Mouse (Mus musculus) kidney, postnatal 0 days (tissue): ENCODE measurements at regions not wholly inside any gene's neighbourhood (a gene's known extent, or its start where the extent isn't known, plus 50 kb on each side); places are given as distances from the start of the nearest gene placed in this dataset.

Experiments
- ATAC-seq: fragments of 200-750 bp; cut with Nextera tagmentation; replicated peaks from 2 replicates; pipeline ENCODE4 v1.8.0; 2017; ENCODE audit warnings: low read depth, moderate number of reproducible peaks, moderate TSS enrichment, moderate library complexity; ENCODE audit not compliant: low FRiP score
- DNase-seq: peaks from one replicate; pipeline ENCODE4 v3.0.0-alpha.2; 2016; ENCODE audit warnings: low spot score
- H3K27ac ChIP-seq: fragments of 300-500 bp; sonication (generic); 2 replicates; pipeline ENCODE4 v1.5.1; 2014; ENCODE audit warnings: mild to moderate bottlenecking
- H3K27me3 ChIP-seq: fragments of 300-500 bp; sonication (generic); 2 replicates; pipeline ENCODE4 v1.6.1; 2014; ENCODE audit warnings: low read length, mixed read lengths; ENCODE audit not compliant: insufficient read depth
- H3K36me3 ChIP-seq: fragments of 300-500 bp; sonication (generic); 2 replicates; pipeline ENCODE4 v1.6.1; 2014; ENCODE audit warnings: low read length, mixed read lengths; ENCODE audit not compliant: insufficient read depth
- H3K4me1 ChIP-seq: fragments of 300-500 bp; sonication (generic); replicated peaks from 2 replicates; pipeline ENCODE4 v1.6.1; 2014; ENCODE audit warnings: antibody characterized with exemption, low read length, mixed read lengths; ENCODE audit not compliant: insufficient read depth
- H3K4me2 ChIP-seq: fragments of 300-500 bp; sonication (generic); 2 replicates; pipeline ENCODE4 v1.6.1; 2014; ENCODE audit warnings: mild to moderate bottlenecking, low read length, moderate library complexity, mixed read lengths
- H3K4me3 ChIP-seq: fragments of 300-500 bp; sonication (generic); replicated peaks from 2 replicates; pipeline ENCODE4 v1.5.1; 2014; ENCODE audit warnings: low read depth, low read length
- H3K9ac ChIP-seq: fragments of 300-500 bp; sonication (generic); 2 replicates; pipeline ENCODE4 v1.6.1; 2014; ENCODE audit warnings: low read depth, low read length
- H3K9me3 ChIP-seq: fragments of 300-500 bp; sonication (generic); replicated peaks from 2 replicates; pipeline ENCODE4 v1.6.1; 2016; ENCODE audit warnings: low read length, inconsistent platforms, mixed read lengths
- CTCF ChIP-seq: IDR thresholded peaks from 2 replicates; pipeline ENCODE4 v1.5.1; 2016; ENCODE audit warnings: antibody characterized with exemption, low read depth, mild to moderate bottlenecking, moderate library complexity
- WGBS: fragments of 180-500 bp; shearing (Covaris S2); extraction: QIAGEN DNeasy Blood & Tissue Kit; methylation state at CpG from one replicate; pipeline ENCODE4 v1.1.7; 2014; 5-methylcytosine and 5-hydroxymethylcytosine counted together

- no peak for DNase-seq
- Histone ChIP-seq H3K27ac (no peak overlapping the region), H3K4me3 (no peak overlapping the region), H3K36me3 (no peaks in the 10 kb centered on the region), H3K4me2 (no peak overlapping the region), H3K9me3 (no peaks in the 10 kb centered on the region), H3K4me1 (no peaks in the 10 kb centered on the region), H3K27me3 (no peaks in the 10 kb centered on the region), H3K9ac (no peak overlapping the region)
- no peak for ATAC-seq
- WGBS = 58% methylated on average over 2 of the region's 2 CpGs
- no peak for TF ChIP-seq CTCF
Observed at GRCm38 (mm10) chr15:9898211-9898610, 149.5 kb upstream of the Spef2 start.

GRCm38 (mm10) chr15:9893146-9893545, 144.5 kb upstream of the Spef2 start:
- no peak for TF ChIP-seq CTCF

GRCm38 (mm10) chr15:9892208-9892607, 143.5 kb upstream of the Spef2 start:
- Histone ChIP-seq H3K36me3 (no peaks in the 10 kb centered on the region), H3K4me3 (no peak overlapping the region), H3K4me1 (no peaks in the 10 kb centered on the region), H3K4me2 (no peak overlapping the region), H3K9me3 (no peaks in the 10 kb centered on the region), H3K9ac (no peak overlapping the region), H3K27ac (no peak overlapping the region), H3K27me3 (no peaks in the 10 kb centered on the region)
- 52% methylated on average over 4 of the region's 4 CpGs for WGBS
- peak; percentile 28 for DNase-seq
- no peak for TF ChIP-seq CTCF
- no peak; the same call in 1 of the 2 replicates for ATAC-seq

More at GRCm38 (mm10) chr15:9893146-9893545, 144.5 kb upstream of the Spef2 start:
- Histone ChIP-seq H3K9me3 (no peaks in the 10 kb centered on the region), H3K4me3 (no peak overlapping the region), H3K27me3 (no peaks in the 10 kb centered on the region), H3K9ac (no peak overlapping the region), H3K27ac (no peak overlapping the region), H3K4me1 (no peaks in the 10 kb centered on the region), H3K36me3 (no peaks in the 10 kb centered on the region), H3K4me2 (no peak overlapping the region)
- no peak for ATAC-seq
- DNase-seq = no peak
- WGBS = 75% methylated on average over 3 of the region's 3 CpGs

GRCm38 (mm10) chr15:9891446-9891845, 142.8 kb upstream of the Spef2 start:
- Histone ChIP-seq H3K9ac (no peak overlapping the region), H3K36me3 (no peaks in the 10 kb centered on the region), H3K27me3 (no peaks in the 10 kb centered on the region), H3K9me3 (no peaks in the 10 kb centered on the region), H3K4me1 (no peaks in the 10 kb centered on the region), H3K4me3 (no peak overlapping the region), H3K27ac (no peak overlapping the region), H3K4me2 (no peak overlapping the region)
- WGBS = 40% methylated on average over 5 of the region's 5 CpGs
- ATAC-seq (no peak), DNase-seq (peak; percentile 37)
- TF ChIP-seq CTCF = no peak

- no peak overlapping the region for H3K4me2 ChIP-seq
- no peaks in the 10 kb centered on the region for H3K9me3 ChIP-seq
- no peak overlapping the region for H3K4me3 ChIP-seq
- ATAC-seq = no peak
- no peaks in the 10 kb centered on the region for H3K36me3 ChIP-seq
- no peak for TF ChIP-seq CTCF
- H3K4me1 ChIP-seq = no peaks in the 10 kb centered on the region
- H3K27me3 ChIP-seq = no peaks in the 10 kb centered on the region
- no peak overlapping the region for H3K27ac ChIP-seq
- no peak overlapping the region for H3K9ac ChIP-seq
- no peak for DNase-seq
Observed at GRCm38 (mm10) chr15:9875776-9876175, 127.1 kb upstream of the Spef2 start.

- no peak for ATAC-seq
- TF ChIP-seq CTCF = no peak
- no peaks in the 10 kb centered on the region for H3K27me3 ChIP-seq
- no peak overlapping the region for H3K27ac ChIP-seq
- no peak overlapping the region for H3K4me3 ChIP-seq
- no peak overlapping the region for H3K9ac ChIP-seq
- H3K9me3 ChIP-seq = no peaks in the 10 kb centered on the region
- H3K36me3 ChIP-seq = no peaks in the 10 kb centered on the region
- DNase-seq = no peak
- H3K4me2 ChIP-seq = no peak overlapping the region
- H3K4me1 ChIP-seq = no peaks in the 10 kb centered on the region
- WGBS = 64% methylated on average over 3 of the region's 3 CpGs
Observed at GRCm38 (mm10) chr15:9870126-9870525, 121.5 kb upstream of the Spef2 start.

- no peak overlapping the region for H3K9ac ChIP-seq
- H3K4me3 ChIP-seq = no peak overlapping the region
- no peaks in the 10 kb centered on the region for H3K36me3 ChIP-seq
- no peaks in the 10 kb centered on the region for H3K4me1 ChIP-seq
- no peak overlapping the region for H3K27ac ChIP-seq
- WGBS = 68% methylated on average over 1 of the region's 1 CpGs
- ATAC-seq (no peak), DNase-seq (peak; percentile 47)
- H3K27me3 ChIP-seq = no peaks in the 10 kb centered on the region
- no peak overlapping the region for H3K4me2 ChIP-seq
- TF ChIP-seq CTCF = no peak
- H3K9me3 ChIP-seq = no peaks in the 10 kb centered on the region
Observed at GRCm38 (mm10) chr15:9864778-9865177, 116.1 kb upstream of the Spef2 start.
